Mouse (Mus musculus): ENCODE measurements around the gene Rpgrip1l.

DNA sequence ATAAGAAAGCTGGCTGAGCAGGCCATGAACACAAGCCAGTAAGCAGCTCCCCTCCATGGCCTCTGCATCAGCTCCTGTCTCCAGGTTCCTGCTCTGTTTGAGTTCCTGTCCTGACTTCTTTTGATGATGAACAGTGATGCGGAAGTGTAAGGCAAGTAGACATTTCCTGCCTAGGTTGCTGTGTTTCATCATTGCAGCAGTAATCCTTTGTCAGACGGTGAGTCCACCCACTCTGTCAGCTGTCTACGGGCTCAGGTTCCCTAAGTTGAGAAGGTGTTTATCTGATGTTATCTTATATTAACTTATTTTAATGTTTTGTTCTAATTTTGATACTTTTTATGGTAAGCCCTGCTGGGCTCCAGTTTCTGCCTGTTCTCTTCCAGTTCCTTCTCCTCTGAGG, 13.0 kb upstream of the Rpgrip1l start:
- no peak for TF ChIP-seq CTCF (conservative IDR thresholded peaks at IDR 0.05; ENCODE audit: low read length)
- TF ChIP-seq POU5F1 (IDR thresholded peaks at IDR 0.05; ENCODE audit: borderline replicate concordance, low read length) = no peak
